Mouse (Mus musculus) central nervous system, embryonic 18 days (tissue): Measurements from ENCODE around the gene Olfr853. TPM values are rescaled to one million over a fixed set of nuclear protein-coding genes. Genes with fewer than 3 reads are reported as not detected.

Source experiments
- polyA plus RNA-seq: library from polyadenylated mRNA; depleted of rRNA; stranded (reverse); fragments of >200 nt; gene quantifications from 2 replicates; pipeline ENCODE4 v1.2.3, GENCODE M21; 2012; rRNA removed

The Olfr853 gene
- not detected in 2 replicates for polyA plus RNA-seq

DNA sequence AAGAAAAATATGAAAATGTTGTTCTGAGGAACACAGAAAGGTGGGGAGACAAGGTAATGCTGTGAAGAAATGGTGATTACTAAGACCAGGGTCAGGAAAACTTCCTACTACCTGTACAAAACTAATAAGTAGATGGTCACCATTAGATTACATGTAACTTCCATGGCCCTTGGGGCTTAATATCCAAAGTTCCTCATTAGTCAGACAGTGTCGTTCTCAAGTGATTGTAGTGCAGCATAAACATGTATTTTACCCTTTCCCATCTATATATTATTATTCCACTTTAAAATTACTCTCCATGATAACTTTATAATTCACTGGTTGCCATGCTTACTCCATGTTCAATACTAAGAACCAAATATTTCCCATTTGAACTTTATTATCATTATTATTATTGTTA lies at the start of gene Olfr853:
TSS of gene Olfr853 (minus strand) at position 101 of the 400 bp plus-strand sequence.

GRCm38 (mm10) chr9:19582317-19582716 lies 41.4 kb upstream of the Olfr853 start, which contains the start of gene Olfr855:
Gene Olfr855, plus strand, starts transcription at chr9:19582617.

DNA sequence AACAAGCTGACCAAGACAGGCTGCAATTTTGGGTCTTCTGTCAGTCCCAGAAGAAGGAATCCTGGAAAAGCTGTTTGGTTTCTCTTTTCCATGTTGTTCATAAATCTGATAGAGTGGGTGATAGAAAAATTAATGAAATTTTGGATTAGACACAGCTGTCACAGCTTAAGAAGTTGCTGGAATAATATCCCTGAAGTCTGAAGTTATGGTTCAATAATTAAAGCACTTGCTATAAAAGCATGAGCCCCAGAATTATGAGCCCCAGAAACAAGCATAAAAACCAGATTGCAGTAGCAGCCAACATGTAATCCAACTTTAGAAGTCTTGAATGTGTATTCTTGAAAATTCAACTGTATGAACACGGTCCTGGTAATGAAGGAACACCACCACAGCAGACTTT lies 26.4 kb upstream of the Olfr853 start, which contains the start of gene Olfr854:
TSS of gene Olfr854 (minus strand) at position 101 of the 400 bp plus-strand sequence.

GRCm38 (mm10) chr9:19492995-19493394 lies 47.9 kb downstream of the Olfr853 start, which contains the start of gene Olfr851:
Gene Olfr851, plus strand, starts transcription at chr9:19493295.

Other genes starting within 250 kb of the Olfr853 start
- not detected in 2 replicates for gene Olfr844, start 224.7 kb downstream of the Olfr853 start, polyA plus RNA-seq
- not detected in 2 replicates for gene Olfr845, start 204.6 kb downstream of the Olfr853 start, polyA plus RNA-seq
- gene Olfr846, start 177.1 kb downstream of the Olfr853 start, polyA plus RNA-seq, result not detected in 2 replicates
- not detected in 2 replicates for gene Olfr847, start 162.4 kb downstream of the Olfr853 start, polyA plus RNA-seq
- not detected in 2 replicates for gene Olfr849, start 100.8 kb downstream of the Olfr853 start, polyA plus RNA-seq
- gene Olfr850, start 62.8 kb downstream of the Olfr853 start, polyA plus RNA-seq, result not detected in 2 replicates
- gene Olfr851, start 47.8 kb downstream of the Olfr853 start, polyA plus RNA-seq, result not detected in 2 replicates
- gene Olfr854, start 26.3 kb upstream of the Olfr853 start, polyA plus RNA-seq, result not detected in 2 replicates
- gene Olfr855, start 41.5 kb upstream of the Olfr853 start, polyA plus RNA-seq, result not detected in 2 replicates
- 31.7 and 33.6 TPM in 2 replicates for gene Zfp317, start 81.0 kb upstream of the Olfr853 start, polyA plus RNA-seq
- 0.04 and 0.06 TPM in 2 replicates for gene Olfr857, start 168.4 kb upstream of the Olfr853 start, polyA plus RNA-seq
- gene Olfr58, start 239.2 kb upstream of the Olfr853 start, polyA plus RNA-seq, result not detected in 2 replicates